Mouse (Mus musculus): ENCODE data around the gene St8sia1.

GRCm38 (mm10) chr6:142908911-142909770, 55.1 kb downstream of the St8sia1 start:
- TF ChIP-seq POLR2A (IDR thresholded peaks at IDR 0.05; ENCODE audit: insufficient read depth, low read depth, low read length) (no peak), CTCF (IDR thresholded peaks at IDR 0.05; ENCODE audit: insufficient read depth, low read depth, low read length) (no peak)

Data from olfactory bulb, adult 2 months (tissue).